Mouse (Mus musculus): ENCODE results near the gene Mpv17l2. TPM values are rescaled to one million over a fixed set of nuclear protein-coding genes. Genes with fewer than 3 reads are reported as not detected.

The Mpv17l2 gene
- total and polyA plus RNA-seq, 2 experiments from 2014 or later, result 26.6 to 50.3 TPM

DNA sequence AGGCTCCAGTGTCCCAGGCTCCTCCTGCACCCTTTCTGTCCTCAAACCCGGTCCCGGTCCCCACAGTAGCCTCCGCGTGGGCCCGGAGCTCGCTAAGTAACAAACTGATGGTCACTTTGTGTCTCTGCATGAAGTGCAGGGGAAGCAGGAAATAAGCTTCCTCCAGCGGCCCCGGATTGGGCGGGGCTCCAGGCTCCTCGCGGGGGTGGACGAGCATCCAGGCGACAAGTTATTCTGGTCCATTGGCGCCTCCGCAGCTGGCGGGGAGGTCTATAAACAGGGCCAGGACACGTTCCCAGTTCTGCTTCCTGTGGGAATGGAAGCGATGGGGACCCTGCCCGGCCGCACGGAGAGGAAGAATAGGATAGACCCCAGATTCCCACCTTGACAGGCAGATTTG is 7.6 kb downstream of the Mpv17l2 start:
- TF ChIP-seq EP300 (IDR thresholded peaks at IDR 0.05; ENCODE audit: low read depth) (peak; percentile 41; the same call in 1 of the 2 replicates), CTCF (IDR thresholded peaks at IDR 0.05; ENCODE audit: low read depth) (no peak)
- peak; percentile 75 for DNase-seq (ENCODE audit: low spot score)
- 11% methylated on average over 21 of the region's 21 CpGs for WGBS
- peak overlapping the region; percentile 45 for H3K4me2 ChIP-seq (ENCODE audit: low read depth, low read length)
- peak overlapping the region; percentile 13; the same call in 1 of the 2 replicates for H3K4me3 ChIP-seq (ENCODE audit: low read depth, low read length)
- peak overlapping the region; percentile 46 for H3K9ac ChIP-seq (replicated peaks; ENCODE audit: low read depth, low read length)
- H3K4me1 ChIP-seq (ENCODE audit: control insufficient read depth, insufficient read depth), result peaks cover 17% of the 10 kb centered on the region
- peaks cover 16% of the 10 kb centered on the region; the same call in 1 of the 2 replicates for H3K27me3 ChIP-seq (ENCODE audit: control insufficient read depth, insufficient read depth, low read length)
- ATAC-seq (ENCODE audit: insufficient read depth, low read depth), result peak; percentile 25
- peaks cover 22% of the 10 kb centered on the region for H3K36me3 ChIP-seq (replicated peaks; ENCODE audit: control insufficient read depth, insufficient read depth, low read length)
- H3K9me3 ChIP-seq (replicated peaks; ENCODE audit: control insufficient read depth, low read length), result no peaks in the 10 kb centered on the region
- H3K27ac ChIP-seq (ENCODE audit: low read depth), result peak overlapping the region; percentile 95

DNA sequence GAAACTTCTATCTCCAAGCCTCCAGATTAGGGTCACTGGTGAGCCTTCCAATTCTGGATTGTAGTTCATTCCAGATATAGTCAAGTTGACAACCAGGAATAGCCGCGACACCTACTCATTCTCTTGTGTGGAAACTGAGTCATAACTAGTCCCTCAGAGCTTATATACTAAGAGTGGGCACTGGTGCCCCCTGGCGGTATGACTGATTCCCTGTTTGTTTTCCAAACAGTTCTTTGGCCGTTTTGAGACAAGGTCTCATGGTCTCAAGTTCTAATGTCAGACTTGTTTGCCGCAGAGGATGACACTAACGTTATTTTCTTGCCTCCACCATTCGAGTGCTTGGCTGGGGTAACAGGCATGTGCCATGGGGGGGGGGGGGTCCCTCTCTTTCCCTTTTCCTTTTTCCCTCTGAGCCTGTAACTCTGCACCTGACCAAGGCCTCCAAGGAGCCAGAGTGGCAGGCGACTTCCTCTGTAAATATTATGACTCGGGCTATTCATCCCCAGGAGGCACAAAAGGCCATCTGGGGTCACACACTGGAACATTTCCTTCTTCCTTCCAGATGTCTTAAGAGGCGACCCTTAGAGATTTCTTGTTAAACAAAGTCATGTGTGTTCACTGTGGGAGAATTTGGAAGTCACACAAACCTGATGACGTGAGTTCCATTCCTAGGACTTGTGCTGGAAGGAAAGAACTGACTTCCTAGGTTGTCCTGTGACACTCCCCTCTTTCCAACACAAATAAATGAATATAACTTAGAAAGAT is 8.6 kb downstream of the Mpv17l2 start:
- WGBS, result 25% methylated on average over 11 of the region's 11 CpGs
- TF ChIP-seq CTCF (IDR thresholded peaks at IDR 0.05; ENCODE audit: low read depth) (peak; percentile 68), EP300 (IDR thresholded peaks at IDR 0.05; ENCODE audit: low read depth) (no peak; the same call in 1 of the 2 replicates)
- no peak overlapping the region; the same call in 1 of the 2 replicates for H3K9ac ChIP-seq (replicated peaks; ENCODE audit: low read depth, low read length)
- ATAC-seq (ENCODE audit: insufficient read depth, low read depth), result no peak
- H3K36me3 ChIP-seq (replicated peaks; ENCODE audit: control insufficient read depth, insufficient read depth, low read length), result peaks cover 12% of the 10 kb centered on the region
- H3K4me2 ChIP-seq (ENCODE audit: low read depth, low read length), result no peak overlapping the region
- H3K4me3 ChIP-seq (ENCODE audit: low read depth, low read length), result no peak overlapping the region
- H3K27ac ChIP-seq (ENCODE audit: low read depth), result peak overlapping the region; percentile 95
- DNase-seq (ENCODE audit: low spot score), result peak; percentile 85
- peaks cover 25% of the 10 kb centered on the region for H3K27me3 ChIP-seq (ENCODE audit: control insufficient read depth, insufficient read depth, low read length)
- no peaks in the 10 kb centered on the region for H3K9me3 ChIP-seq (replicated peaks; ENCODE audit: control insufficient read depth, low read length)
- peaks cover 17% of the 10 kb centered on the region for H3K4me1 ChIP-seq (ENCODE audit: control insufficient read depth, insufficient read depth)

DNA sequence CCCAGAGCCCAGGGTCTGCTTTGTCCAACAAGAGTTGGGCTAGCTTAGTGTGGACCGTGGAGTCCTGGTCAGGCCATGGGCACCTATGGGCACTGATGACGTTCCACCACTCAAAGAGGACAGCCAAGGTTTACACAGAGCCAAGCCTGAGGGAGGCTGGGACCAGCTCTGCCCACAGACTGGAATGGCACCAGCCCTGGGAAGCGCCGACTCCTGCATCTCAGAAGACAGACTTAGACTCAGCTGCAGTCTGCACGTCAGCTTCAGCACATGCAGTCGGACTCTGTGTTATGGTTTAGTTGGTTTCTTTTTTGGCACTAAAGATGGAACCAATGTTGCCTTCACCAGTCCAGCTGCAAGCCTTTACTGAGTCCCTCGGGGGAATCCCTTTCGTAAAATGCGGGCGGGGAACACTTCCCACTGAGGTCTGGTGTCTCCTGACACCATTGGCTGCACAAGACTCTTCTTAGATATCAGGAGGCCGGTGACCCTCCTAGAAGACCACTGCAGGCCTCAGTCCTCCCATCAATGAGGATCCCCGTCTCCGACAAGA is 10.5 kb downstream of the Mpv17l2 start:
- Histone ChIP-seq H3K4me3 (ENCODE audit: low read depth, low read length) (no peak overlapping the region), H3K27me3 (ENCODE audit: control insufficient read depth, insufficient read depth, low read length) (peaks cover 45% of the 10 kb centered on the region), H3K9me3 (replicated peaks; ENCODE audit: control insufficient read depth, low read length) (no peaks in the 10 kb centered on the region), H3K4me2 (ENCODE audit: low read depth, low read length) (no peak overlapping the region), H3K9ac (replicated peaks; ENCODE audit: low read depth, low read length) (no peak overlapping the region), H3K36me3 (replicated peaks; ENCODE audit: control insufficient read depth, insufficient read depth, low read length) (no peaks in the 10 kb centered on the region), H3K27ac (ENCODE audit: low read depth) (no peak overlapping the region), H3K4me1 (ENCODE audit: control insufficient read depth, insufficient read depth) (peaks cover 12% of the 10 kb centered on the region)
- TF ChIP-seq CTCF (IDR thresholded peaks at IDR 0.05; ENCODE audit: low read depth) (no peak), EP300 (IDR thresholded peaks at IDR 0.05; ENCODE audit: low read depth) (no peak)
- no peak for ATAC-seq (ENCODE audit: insufficient read depth, low read depth)
- 74% methylated on average over 13 of the region's 13 CpGs for WGBS
- no peak for DNase-seq (ENCODE audit: low spot score)

DNA sequence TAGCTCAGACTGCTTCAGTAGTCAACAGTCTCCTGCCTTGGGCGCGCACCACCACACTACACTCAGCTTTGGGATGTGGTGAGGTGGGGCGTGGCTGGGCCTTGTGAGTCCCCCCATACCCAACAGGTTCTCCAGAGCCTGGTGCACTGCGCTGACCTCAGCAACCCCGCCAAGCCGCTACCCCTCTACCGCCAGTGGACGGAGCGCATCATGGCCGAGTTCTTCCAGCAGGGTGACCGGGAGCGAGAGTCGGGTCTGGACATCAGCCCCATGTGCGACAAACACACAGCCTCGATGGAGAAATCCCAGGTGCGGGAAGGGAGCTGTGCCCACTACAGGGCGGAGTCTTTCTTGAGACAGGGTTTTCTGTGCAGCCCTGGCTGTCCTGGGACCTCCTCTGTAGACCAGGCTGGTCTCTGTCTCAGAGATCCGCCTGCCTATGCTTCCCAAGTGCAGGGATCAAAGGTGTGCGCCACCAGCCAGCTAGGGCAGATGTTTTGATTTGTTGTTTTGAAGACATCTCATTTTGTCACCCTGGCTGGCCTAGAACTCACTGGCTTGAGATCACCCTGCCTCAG is 11.6 kb downstream of the Mpv17l2 start:
- ATAC-seq (ENCODE audit: insufficient read depth, low read depth) (no peak), DNase-seq (ENCODE audit: low spot score) (no peak)
- Histone ChIP-seq H3K27me3 (ENCODE audit: control insufficient read depth, insufficient read depth, low read length) (peaks cover 55% of the 10 kb centered on the region), H3K36me3 (replicated peaks; ENCODE audit: control insufficient read depth, insufficient read depth, low read length) (no peaks in the 10 kb centered on the region), H3K9me3 (replicated peaks; ENCODE audit: control insufficient read depth, low read length) (no peaks in the 10 kb centered on the region), H3K9ac (replicated peaks; ENCODE audit: low read depth, low read length) (no peak overlapping the region), H3K27ac (ENCODE audit: low read depth) (no peak overlapping the region), H3K4me2 (ENCODE audit: low read depth, low read length) (no peak overlapping the region), H3K4me3 (ENCODE audit: low read depth, low read length) (no peak overlapping the region), H3K4me1 (ENCODE audit: control insufficient read depth, insufficient read depth) (peaks cover 11% of the 10 kb centered on the region)
- TF ChIP-seq EP300 (IDR thresholded peaks at IDR 0.05; ENCODE audit: low read depth) (no peak), CTCF (IDR thresholded peaks at IDR 0.05; ENCODE audit: low read depth) (no peak)
- WGBS, result 75% methylated on average over 19 of the region's 19 CpGs

DNA sequence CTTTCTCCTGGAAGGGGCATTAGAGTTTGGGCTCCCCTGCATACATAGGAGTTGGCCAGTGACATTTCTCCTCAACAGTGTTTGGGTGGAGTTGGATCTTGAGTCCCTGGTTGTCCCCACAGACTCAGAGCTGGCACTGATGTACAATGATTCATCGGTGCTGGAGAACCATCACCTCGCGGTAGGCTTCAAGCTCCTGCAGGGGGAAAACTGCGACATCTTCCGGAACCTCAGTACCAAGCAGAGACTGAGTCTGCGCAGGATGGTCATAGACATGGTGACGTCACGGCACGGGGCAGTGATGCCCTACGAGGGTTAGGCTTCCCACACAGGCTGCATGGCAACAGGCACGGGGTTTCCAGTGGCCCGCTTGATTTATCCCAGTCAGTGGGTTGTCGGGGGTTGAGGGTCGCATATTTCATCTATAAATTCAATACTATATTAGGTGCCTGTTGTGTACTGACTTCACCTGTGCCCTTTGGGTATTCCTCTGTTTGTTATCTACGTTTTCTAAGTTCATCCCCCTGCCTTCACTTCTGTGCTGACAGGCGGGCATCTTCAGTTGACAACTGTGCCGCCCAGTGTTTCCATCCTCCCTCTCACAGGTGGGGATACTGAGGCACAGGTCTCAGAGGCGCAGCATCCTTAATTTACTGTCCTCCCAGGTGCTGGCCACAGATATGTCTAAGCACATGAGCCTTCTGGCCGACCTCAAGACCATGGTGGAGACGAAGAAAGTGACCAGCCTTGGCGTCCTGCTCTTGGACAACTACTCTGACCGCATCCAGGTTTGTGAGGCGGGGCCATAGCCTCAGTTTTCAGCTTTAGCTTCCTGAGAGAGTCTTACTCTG is 12.3 kb downstream of the Mpv17l2 start:
- no peak overlapping the region for H3K4me2 ChIP-seq (ENCODE audit: low read depth, low read length)
- no peak for TF ChIP-seq EP300 (IDR thresholded peaks at IDR 0.05; ENCODE audit: low read depth)
- TF ChIP-seq CTCF (IDR thresholded peaks at IDR 0.05; ENCODE audit: low read depth), result no peak
- H3K27me3 ChIP-seq (ENCODE audit: control insufficient read depth, insufficient read depth, low read length), result peaks cover 62% of the 10 kb centered on the region
- 80% methylated on average over 23 of the region's 23 CpGs for WGBS
- no peak overlapping the region for H3K9ac ChIP-seq (replicated peaks; ENCODE audit: low read depth, low read length)
- DNase-seq (ENCODE audit: low spot score) (no peak), ATAC-seq (ENCODE audit: insufficient read depth, low read depth) (no peak)
- no peak overlapping the region for H3K4me3 ChIP-seq (ENCODE audit: low read depth, low read length)
- H3K36me3 ChIP-seq (replicated peaks; ENCODE audit: control insufficient read depth, insufficient read depth, low read length), result no peaks in the 10 kb centered on the region
- peaks cover 11% of the 10 kb centered on the region for H3K4me1 ChIP-seq (ENCODE audit: control insufficient read depth, insufficient read depth)
- no peak overlapping the region for H3K27ac ChIP-seq (ENCODE audit: low read depth)
- H3K9me3 ChIP-seq (replicated peaks; ENCODE audit: control insufficient read depth, low read length), result no peaks in the 10 kb centered on the region

Data from heart, postnatal 0 days (tissue).